Mouse (Mus musculus): ENCODE data around the gene Prelid3b. TPM values are rescaled to one million over a fixed set of nuclear protein-coding genes. Genes with fewer than 3 reads are reported as not detected.
A peak's percentile ranks its signal among the peaks of the same experiment; 100 is the strongest.

The Prelid3b gene
- polyA plus RNA-seq, 1 experiment from 2014 or later: 68.9 TPM

GRCm38 (mm10) chr2:174436916-174437696, 35.8 kb downstream of the Prelid3b start:
- peaks cover 20% of the 10 kb centered on the region for H3K4me1 ChIP-seq (ENCODE audit: insufficient read depth, low read depth, low read length)
- WGBS: 82% methylated on average over 7 of the region's 7 CpGs
- no peak overlapping the region for H3K4me3 ChIP-seq (ENCODE audit: low read depth, low read length)
- peak overlapping the region; percentile 74 for H3K4me2 ChIP-seq (replicated peaks; ENCODE audit: low read depth, low read length)
- no peaks in the 10 kb centered on the region; the same call in 1 of the 2 replicates for H3K36me3 ChIP-seq (ENCODE audit: insufficient read depth, low read length)
- H3K9me3 ChIP-seq (ENCODE audit: low read length): no peaks in the 10 kb centered on the region
- H3K27ac ChIP-seq (ENCODE audit: low read length): peak overlapping the region; percentile 55
- TF ChIP-seq CTCF (IDR thresholded peaks at IDR 0.05): no peak
- no peak for TF ChIP-seq EP300 (IDR thresholded peaks at IDR 0.05)
- H3K9ac ChIP-seq (replicated peaks; ENCODE audit: low read depth): no peak overlapping the region
- H3K27me3 ChIP-seq (replicated peaks; ENCODE audit: insufficient read depth, low read length): no peaks in the 10 kb centered on the region
- ATAC-seq (no peak), DNase-seq (ENCODE audit: low spot score) (no peak)

- peak; percentile 3; the same call in 1 of the 2 replicates for ATAC-seq
- Histone ChIP-seq H3K9ac (replicated peaks; ENCODE audit: low read depth) (no peak overlapping the region), H3K9me3 (ENCODE audit: low read length) (no peaks in the 10 kb centered on the region), H3K4me3 (ENCODE audit: low read depth, low read length) (no peak overlapping the region), H3K27ac (ENCODE audit: low read length) (no peak overlapping the region), H3K36me3 (ENCODE audit: insufficient read depth, low read length) (no peaks in the 10 kb centered on the region; the same call in 1 of the 2 replicates), H3K4me1 (ENCODE audit: insufficient read depth, low read depth, low read length) (peaks cover 20% of the 10 kb centered on the region), H3K27me3 (replicated peaks; ENCODE audit: insufficient read depth, low read length) (no peaks in the 10 kb centered on the region), H3K4me2 (replicated peaks; ENCODE audit: low read depth, low read length) (no peak overlapping the region)
- TF ChIP-seq EP300 (IDR thresholded peaks at IDR 0.05): no peak
- TF ChIP-seq CTCF (IDR thresholded peaks at IDR 0.05): no peak
- DNase-seq (ENCODE audit: low spot score): peak; percentile 18
- 77% methylated on average over 25 of the region's 26 CpGs for WGBS
These were observed 36.7 kb downstream of the Prelid3b start for GRCm38 (mm10) chr2:174436076-174436701.

GRCm38 (mm10) chr2:174434943-174435342, 37.9 kb downstream of the Prelid3b start:
- WGBS: 98% methylated on average over 9 of the region's 9 CpGs
- ATAC-seq (no peak), DNase-seq (ENCODE audit: low spot score) (no peak)
- Histone ChIP-seq H3K27ac (ENCODE audit: low read length) (no peak overlapping the region), H3K4me1 (ENCODE audit: insufficient read depth, low read depth, low read length) (peaks cover 18% of the 10 kb centered on the region), H3K27me3 (replicated peaks; ENCODE audit: insufficient read depth, low read length) (no peaks in the 10 kb centered on the region), H3K4me2 (replicated peaks; ENCODE audit: low read depth, low read length) (no peak overlapping the region), H3K9ac (replicated peaks; ENCODE audit: low read depth) (no peak overlapping the region), H3K36me3 (ENCODE audit: insufficient read depth, low read length) (no peaks in the 10 kb centered on the region; the same call in 1 of the 2 replicates), H3K4me3 (ENCODE audit: low read depth, low read length) (no peak overlapping the region), H3K9me3 (ENCODE audit: low read length) (no peaks in the 10 kb centered on the region)
- TF ChIP-seq CTCF (IDR thresholded peaks at IDR 0.05) (no peak), EP300 (IDR thresholded peaks at IDR 0.05) (no peak)

- Histone ChIP-seq H3K9ac (replicated peaks; ENCODE audit: low read depth) (no peak overlapping the region), H3K36me3 (ENCODE audit: insufficient read depth, low read length) (peaks cover 34% of the 10 kb centered on the region), H3K4me1 (ENCODE audit: insufficient read depth, low read depth, low read length) (no peaks in the 10 kb centered on the region), H3K9me3 (ENCODE audit: low read length) (no peaks in the 10 kb centered on the region), H3K27me3 (replicated peaks; ENCODE audit: insufficient read depth, low read length) (no peaks in the 10 kb centered on the region), H3K4me3 (ENCODE audit: low read depth, low read length) (no peak overlapping the region), H3K27ac (ENCODE audit: low read length) (no peak overlapping the region), H3K4me2 (replicated peaks; ENCODE audit: low read depth, low read length) (no peak overlapping the region)
- DNase-seq (ENCODE audit: low spot score) (no peak), ATAC-seq (no peak)
- no peak for TF ChIP-seq CTCF (IDR thresholded peaks at IDR 0.05)
- 88% methylated on average over 10 of the region's 10 CpGs for WGBS
These were observed 43.8 kb downstream of the Prelid3b start for GRCm38 (mm10) chr2:174428996-174429591.

GRCm38 (mm10) chr2:174428076-174428835, 44.6 kb downstream of the Prelid3b start:
- DNase-seq (ENCODE audit: low spot score) (no peak), ATAC-seq (no peak)
- H3K27ac ChIP-seq (ENCODE audit: low read length): no peak overlapping the region
- no peak overlapping the region for H3K4me2 ChIP-seq (replicated peaks; ENCODE audit: low read depth, low read length)
- H3K9ac ChIP-seq (replicated peaks; ENCODE audit: low read depth): no peak overlapping the region
- H3K9me3 ChIP-seq (ENCODE audit: low read length): no peaks in the 10 kb centered on the region
- H3K4me1 ChIP-seq (ENCODE audit: insufficient read depth, low read depth, low read length): no peaks in the 10 kb centered on the region
- peaks cover 43% of the 10 kb centered on the region for H3K36me3 ChIP-seq (ENCODE audit: insufficient read depth, low read length)
- no peaks in the 10 kb centered on the region for H3K27me3 ChIP-seq (replicated peaks; ENCODE audit: insufficient read depth, low read length)
- H3K4me3 ChIP-seq (ENCODE audit: low read depth, low read length): no peak overlapping the region
- 72% methylated on average over 18 of the region's 18 CpGs for WGBS
- TF ChIP-seq CTCF (IDR thresholded peaks at IDR 0.05): no peak
- TF ChIP-seq EP300 (IDR thresholded peaks at IDR 0.05): no peak

GRCm38 (mm10) chr2:174426856-174427255, 46.0 kb downstream of the Prelid3b start:
- no peak for ATAC-seq
- no peaks in the 10 kb centered on the region for H3K9me3 ChIP-seq (ENCODE audit: low read length)
- no peaks in the 10 kb centered on the region for H3K4me1 ChIP-seq (ENCODE audit: insufficient read depth, low read depth, low read length)
- DNase-seq (ENCODE audit: low spot score): no peak
- TF ChIP-seq EP300 (IDR thresholded peaks at IDR 0.05) (no peak), CTCF (IDR thresholded peaks at IDR 0.05) (no peak)
- no peak overlapping the region for H3K4me2 ChIP-seq (replicated peaks; ENCODE audit: low read depth, low read length)
- no peak overlapping the region for H3K27ac ChIP-seq (ENCODE audit: low read length)
- no peak overlapping the region for H3K9ac ChIP-seq (replicated peaks; ENCODE audit: low read depth)
- H3K36me3 ChIP-seq (ENCODE audit: insufficient read depth, low read length): peaks cover 48% of the 10 kb centered on the region
- H3K27me3 ChIP-seq (replicated peaks; ENCODE audit: insufficient read depth, low read length): no peaks in the 10 kb centered on the region
- H3K4me3 ChIP-seq (ENCODE audit: low read depth, low read length): no peak overlapping the region
- 89% methylated on average over 12 of the region's 12 CpGs for WGBS

Measured in lung, postnatal 0 days (tissue).